Mouse (Mus musculus) heart, adult 2 months (tissue): ENCODE measurements around the gene Kcnh1. TPM values are rescaled to one million over a fixed set of nuclear protein-coding genes. Genes with fewer than 3 reads are reported as not detected.

Experiments used
- DNase-seq, 2 experiments: peaks; one replicate each; pipeline ENCODE4 v3.0.0; 2021
- H3K27ac ChIP-seq: fragments of 200-600 bp; 2 replicates; pipeline ENCODE4 v1.8.1; 2022
- H3K27me3 ChIP-seq: fragments of 200-500 bp; 2 replicates; pipeline ENCODE4 v1.6.1; 2012; ENCODE audit warnings: mild to moderate bottlenecking, low read length, inconsistent platforms, mixed read lengths; ENCODE audit not compliant: control insufficient read depth, insufficient read depth
- H3K36me3 ChIP-seq: fragments of 200-500 bp; 2 replicates; pipeline ENCODE4 v1.6.1; 2012; ENCODE audit warnings: low read length, inconsistent platforms; ENCODE audit not compliant: control insufficient read depth, insufficient read depth
- H3K4me1 ChIP-seq: fragments of 200-500 bp; 2 replicates; pipeline ENCODE4 v1.6.1; 2011; ENCODE audit warnings: low read length; ENCODE audit not compliant: control insufficient read depth, insufficient read depth
- H3K4me3 ChIP-seq: fragments of 200-600 bp; 2 replicates; pipeline ENCODE4 v1.8.1; 2022
- H3K79me2 ChIP-seq: fragments of 200-500 bp; replicated peaks from 2 replicates; pipeline ENCODE4 v1.6.1; 2012; ENCODE audit warnings: mild to moderate bottlenecking, inconsistent platforms, low read length, moderate library complexity, mixed read lengths; ENCODE audit not compliant: control insufficient read depth, insufficient read depth
- H3K9ac ChIP-seq: fragments of 200-500 bp; 2 replicates; pipeline ENCODE4 v1.6.1; 2012; ENCODE audit warnings: low read depth, mild to moderate bottlenecking, control low read depth, inconsistent platforms, low read length, mixed read lengths
- CTCF ChIP-seq: fragments of 200-600 bp; IDR thresholded peaks from 2 replicates; pipeline ENCODE4 v1.8.1; 2022; ENCODE audit warnings: antibody characterized with exemption, mild to moderate bottlenecking, moderate library complexity
- EP300 ChIP-seq: fragments of 200-500 bp; IDR thresholded peaks from 2 replicates; pipeline ENCODE4 v1.6.1; 2011; ENCODE audit warnings: low read depth, low read length, control low read depth; ENCODE audit not compliant: insufficient read depth
- POLR2A ChIP-seq: fragments of 200-500 bp; IDR thresholded peaks from 2 replicates; pipeline ENCODE4 v1.6.1; 2011; ENCODE audit warnings: mild to moderate bottlenecking, low read depth, low read length, control low read depth; ENCODE audit not compliant: insufficient read depth
- WGBS: fragments of 180-500 bp; shearing (Covaris S2); methylation state at CpG from one replicate; pipeline ENCODE4 v1.1.7; 2018; 5-methylcytosine and 5-hydroxymethylcytosine counted together
- intact Hi-C: fragments of 180-260 bp; cut with DNase I; formaldehyde crosslinking; loops from one replicate; pipeline ENCODE4 v1.15.1; 2025
- long read RNA-seq: library from polyadenylated mRNA; stranded (forward); transcript quantifications from one replicate; pipeline ENCODE4 v2.0.0, GENCODE M21; 2021
- polyA plus RNA-seq: library from polyadenylated mRNA; depleted of rRNA; stranded (reverse); fragments of >200 nt; gene quantifications from 2 replicates; pipeline ENCODE4 v1.2.3, GENCODE M21; 2012; rRNA removed
- total RNA-seq, 2 experiments: library from RNA; stranded (reverse); gene quantifications; 2 replicates each; pipeline ENCODE4 v1.2.3; 2021

The Kcnh1 gene
- total RNA-seq: under 1 TPM; 0.05 to 0.09 TPM
- 0.06 and 0.09 TPM in 2 replicates for polyA plus RNA-seq
- long read RNA-seq: 0 reads

GRCm38 (mm10) chr1:192190508-192191321 is at the start of gene Kcnh1:
TSS of gene Kcnh1 (plus strand) at chr1:192190774.
- Histone ChIP-seq H3K27me3 (peaks cover 5% of the 10 kb centered on the region), H3K4me3 (peak within 1 kb of the TSS; percentile 16; the same call in 1 of the 2 replicates), H3K4me1 (no peaks in the 10 kb centered on the region; the same call in 1 of the 2 replicates), H3K79me2 (no peaks in the 10 kb centered on the region), H3K9ac (peak within 1 kb of the TSS; percentile 27; the same call in 1 of the 2 replicates), H3K27ac (no peak within 1 kb of the TSS), H3K36me3 (no peaks in the 10 kb centered on the region)
- peak; percentile 85 for TF ChIP-seq CTCF
- TF ChIP-seq EP300: peak; percentile 59; the same call in 1 of the 2 replicates
- TF ChIP-seq POLR2A: no peak
- WGBS: 3% methylated on average over 73 of the region's 73 CpGs
- peak; percentile 86 to 88 for DNase-seq
- intact Hi-C loops: loop anchor here (1.0 kb wide), 2 partner anchors 408 to 522 kb away; no protein-coding TSS in a partner anchor

GRCm38 (mm10) chr1:192151179-192151578 is 39.4 kb upstream of the Kcnh1 start:
- H3K79me2 ChIP-seq: no peaks in the 10 kb centered on the region
- intact Hi-C loops: no loop called here
- TF ChIP-seq EP300: no peak
- H3K36me3 ChIP-seq: no peaks in the 10 kb centered on the region
- WGBS: 83% methylated on average over 4 of the region's 4 CpGs
- H3K27ac ChIP-seq: no peak overlapping the region
- H3K4me1 ChIP-seq: no peaks in the 10 kb centered on the region
- H3K4me3 ChIP-seq: no peak overlapping the region
- no peaks in the 10 kb centered on the region for H3K27me3 ChIP-seq
- DNase-seq: no peak
- no peak overlapping the region for H3K9ac ChIP-seq

GRCm38 (mm10) chr1:192171477-192171876 is 19.1 kb upstream of the Kcnh1 start:
- Histone ChIP-seq H3K4me3 (no peak overlapping the region), H3K36me3 (no peaks in the 10 kb centered on the region), H3K4me1 (no peaks in the 10 kb centered on the region), H3K27ac (no peak overlapping the region), H3K9ac (no peak overlapping the region), H3K79me2 (no peaks in the 10 kb centered on the region), H3K27me3 (no peaks in the 10 kb centered on the region)
- TF ChIP-seq CTCF (no peak), EP300 (no peak), POLR2A (no peak)
- no peak for DNase-seq
- WGBS: 85% methylated on average over 3 of the region's 3 CpGs
- intact Hi-C loops: no loop called here

GRCm38 (mm10) chr1:192179877-192180276 is 10.7 kb upstream of the Kcnh1 start:
- Histone ChIP-seq H3K4me1 (no peaks in the 10 kb centered on the region), H3K36me3 (no peaks in the 10 kb centered on the region), H3K9ac (no peak overlapping the region), H3K27me3 (no peaks in the 10 kb centered on the region), H3K4me3 (no peak overlapping the region), H3K27ac (no peak overlapping the region), H3K79me2 (no peaks in the 10 kb centered on the region)
- TF ChIP-seq POLR2A (no peak), EP300 (no peak), CTCF (no peak)
- intact Hi-C loops: no loop called here
- WGBS: 20% methylated on average over 3 of the region's 3 CpGs
- no peak for DNase-seq

- no peaks in the 10 kb centered on the region for H3K36me3 ChIP-seq
- H3K4me1 ChIP-seq: no peaks in the 10 kb centered on the region
- H3K9ac ChIP-seq: no peak overlapping the region
- 80% methylated on average over 4 of the region's 4 CpGs for WGBS
- TF ChIP-seq POLR2A (no peak), EP300 (no peak), CTCF (no peak)
- DNase-seq: no peak
- H3K79me2 ChIP-seq: no peaks in the 10 kb centered on the region
- H3K4me3 ChIP-seq: no peak overlapping the region
- intact Hi-C loops: no loop called here
- H3K27ac ChIP-seq: no peak overlapping the region
- no peaks in the 10 kb centered on the region for H3K27me3 ChIP-seq
Measured at GRCm38 (mm10) chr1:192181696-192182257, 8.8 kb upstream of the Kcnh1 start.

- Histone ChIP-seq H3K4me3 (no peak overlapping the region), H3K79me2 (no peaks in the 10 kb centered on the region), H3K9ac (no peak overlapping the region), H3K4me1 (no peaks in the 10 kb centered on the region; the same call in 1 of the 2 replicates), H3K36me3 (no peaks in the 10 kb centered on the region), H3K27me3 (peaks cover 5% of the 10 kb centered on the region), H3K27ac (no peak overlapping the region)
- intact Hi-C loops: no loop called here
- no peak for DNase-seq
- WGBS: 10% methylated on average over 4 of the region's 4 CpGs
- no peak for TF ChIP-seq EP300
- TF ChIP-seq CTCF: peak; percentile 77
- no peak for TF ChIP-seq POLR2A
Measured at GRCm38 (mm10) chr1:192189056-192189455, 1.5 kb upstream of the Kcnh1 start.
